Mouse (Mus musculus): ENCODE measurements around the gene Fam69b. TPM values are rescaled to one million over a fixed set of nuclear protein-coding genes. Genes with fewer than 3 reads are reported as not detected.
"Not testable (repeated sequence)": the region's sequence is repeated elsewhere in the genome, so short reads cannot be mapped to it uniquely, and the experiment has no call there.

Gene Fam69b
- total RNA-seq, 2 experiments from 2014 or later = 72.4 to 78.9 TPM

DNA sequence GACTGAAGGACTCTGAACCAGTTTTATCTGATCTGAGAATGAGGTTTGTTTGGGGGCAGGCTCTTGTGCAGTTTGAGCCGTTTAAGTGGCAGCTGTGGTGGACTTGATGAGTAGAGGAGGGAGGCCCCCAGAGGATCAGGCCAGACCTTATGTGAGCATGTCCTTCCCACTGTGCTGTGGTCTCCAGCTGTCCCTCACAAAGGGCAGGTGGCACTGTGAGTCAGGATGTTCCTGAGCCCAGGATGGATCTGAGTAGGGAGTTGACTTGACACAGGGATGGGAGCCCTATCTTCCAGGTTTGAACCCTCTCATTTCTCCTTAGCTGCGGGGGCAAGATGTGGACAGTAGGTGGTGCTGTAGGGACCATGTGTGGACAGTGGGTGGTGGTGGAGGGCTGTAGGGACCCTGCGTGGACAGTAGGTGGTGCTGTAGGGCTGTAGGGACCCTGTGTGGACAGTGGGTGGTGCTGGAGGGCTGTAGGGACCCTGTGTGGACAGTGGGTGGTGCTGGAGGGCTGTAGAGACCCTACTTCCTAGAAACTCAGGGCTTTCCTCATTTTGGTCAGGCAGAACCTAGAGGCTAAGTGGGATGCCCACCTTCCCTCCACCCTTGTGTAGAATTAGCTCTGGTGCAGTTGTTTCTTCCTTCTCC, 18.5 kb downstream of the Fam69b start:
- peak in 1 of 2 experiments; percentile 62 for DNase-seq (ENCODE audit: extremely low spot score in 1 of 2, low spot score in 2 of 2)
- intact Hi-C loops (cut with DNase I) = loop anchor here (5.0 kb wide), 2 partner anchors 391 to 591 kb away; no protein-coding TSS in a partner anchor
- peak; percentile 79 for TF ChIP-seq CTCF (IDR thresholded peaks at IDR 0.05)
- no peak overlapping the region for H3K4me3 ChIP-seq
- no peak overlapping the region for H3K27ac ChIP-seq

DNA sequence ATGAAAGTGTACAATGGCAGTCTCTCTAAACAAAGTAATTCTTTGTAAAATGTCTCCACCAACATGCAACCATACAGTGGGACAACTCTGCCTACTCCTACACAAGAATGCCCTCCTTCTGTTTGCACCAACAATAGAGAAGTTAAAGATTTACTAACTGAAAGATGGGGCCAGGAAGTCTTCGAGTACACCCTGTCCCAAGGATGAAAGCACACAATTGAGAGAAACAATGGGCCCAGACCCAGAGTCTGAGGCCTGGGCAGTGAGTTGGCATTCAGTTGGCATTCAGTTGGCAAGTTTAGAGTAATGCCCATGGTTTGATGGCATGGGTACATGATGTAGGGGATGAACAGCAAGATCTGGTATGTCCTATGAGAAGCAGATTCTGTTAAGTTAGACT, 26.4 kb downstream of the Fam69b start:
- intact Hi-C loops (cut with DNase I) = no loop called here
- Histone ChIP-seq H3K27ac (no peak overlapping the region), H3K4me3 (no peak overlapping the region)
- TF ChIP-seq CTCF (IDR thresholded peaks at IDR 0.05) = no peak
- no peak for DNase-seq (ENCODE audit: extremely low spot score in 1 of 2, low spot score in 2 of 2)

DNA sequence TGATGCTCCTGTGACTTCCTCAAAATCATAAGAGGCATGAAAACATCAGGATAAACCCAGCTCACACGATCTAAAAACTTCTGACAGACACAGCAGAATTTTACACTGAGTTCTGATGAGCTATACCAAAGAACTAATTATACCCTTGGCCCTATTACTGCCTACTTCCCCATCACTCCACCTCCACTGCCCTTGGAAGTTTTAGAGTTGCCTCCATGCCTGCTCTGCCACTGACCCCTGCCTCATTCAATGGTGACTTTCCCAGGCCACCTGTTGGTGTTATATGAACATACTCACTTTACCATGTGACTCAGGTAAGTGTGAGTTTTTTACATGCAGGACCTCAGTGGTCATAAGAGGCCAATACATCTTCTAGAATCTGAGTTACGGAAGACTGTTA, 29.2 kb downstream of the Fam69b start:
- H3K27ac ChIP-seq = no peak overlapping the region
- no peak for DNase-seq (ENCODE audit: extremely low spot score in 1 of 2, low spot score in 2 of 2)
- intact Hi-C loops (cut with DNase I) = no loop called here
- no peak overlapping the region for H3K4me3 ChIP-seq
- no peak for TF ChIP-seq CTCF (IDR thresholded peaks at IDR 0.05)

DNA sequence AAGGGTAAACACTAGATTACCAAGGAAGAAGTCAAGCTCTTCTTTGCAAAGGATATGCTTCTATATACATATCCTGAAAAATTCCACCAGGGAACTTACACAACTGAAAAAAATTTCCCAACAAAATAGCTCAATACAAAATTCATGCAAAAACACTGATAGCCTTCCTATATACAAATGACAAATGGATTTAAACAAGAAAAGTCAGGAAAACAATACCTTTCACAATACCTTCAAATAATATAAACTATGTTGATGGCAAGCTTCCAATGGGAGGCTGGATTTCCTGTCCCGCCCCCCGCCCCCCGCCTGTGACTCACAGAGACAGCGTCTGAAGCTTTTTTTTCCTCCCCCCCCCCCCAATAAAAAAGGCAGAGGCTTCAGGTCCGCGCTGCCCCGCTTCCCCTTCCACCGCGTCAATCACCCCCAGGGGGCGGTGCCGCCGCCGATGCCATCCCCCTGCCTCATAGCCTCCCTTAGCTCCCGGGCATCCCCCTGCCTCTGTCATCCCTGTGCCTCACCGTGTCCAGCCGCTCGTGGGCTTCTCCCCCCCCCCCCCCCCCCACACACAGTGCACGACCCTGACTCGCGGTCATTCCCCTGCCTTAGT, 33.0 kb downstream of the Fam69b start:
- intact Hi-C loops (cut with DNase I) = no loop called here
- no peak overlapping the region for H3K4me3 ChIP-seq
- no peak for DNase-seq (ENCODE audit: extremely low spot score in 1 of 2, low spot score in 2 of 2)
- no peak for TF ChIP-seq CTCF (IDR thresholded peaks at IDR 0.05)
- H3K27ac ChIP-seq = no peak overlapping the region

DNA sequence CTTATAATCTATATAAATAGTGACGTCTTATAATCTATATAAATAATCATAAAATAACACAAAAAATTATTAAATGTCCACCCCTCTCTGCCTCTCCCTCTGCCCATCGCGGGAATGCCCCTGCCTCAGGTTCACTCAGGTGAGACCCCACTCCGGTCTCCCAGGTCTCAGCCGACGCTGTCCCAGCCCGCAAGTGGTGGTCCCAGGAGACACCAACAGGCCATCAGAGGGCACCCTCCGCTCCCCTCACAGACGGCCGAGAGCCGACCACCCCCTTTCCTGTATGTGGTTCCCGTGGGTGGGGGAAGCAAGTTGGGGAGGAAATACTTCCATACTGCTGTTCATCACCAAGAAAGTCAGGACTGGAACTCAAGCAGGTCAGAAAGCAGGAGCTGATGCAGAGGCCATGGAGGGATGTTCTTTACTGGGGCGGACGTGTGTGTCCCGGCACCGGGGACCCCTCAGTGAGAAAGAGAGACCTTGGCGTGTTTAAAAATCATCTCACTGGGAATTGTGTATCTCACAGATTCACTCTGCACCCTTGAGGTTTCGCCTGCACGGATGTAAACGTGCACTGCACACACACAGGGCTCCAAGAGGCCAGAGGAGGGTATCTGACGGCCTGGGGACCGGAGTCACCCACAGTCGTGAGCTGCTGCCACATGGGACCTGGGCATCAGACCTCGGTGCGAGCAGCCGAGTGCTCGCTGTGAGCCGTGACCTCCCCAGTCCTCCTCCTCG, 33.7 kb downstream of the Fam69b start:
- no peak for DNase-seq (ENCODE audit: extremely low spot score in 1 of 2, low spot score in 2 of 2)
- intact Hi-C loops (cut with DNase I) = no loop called here
- H3K27ac ChIP-seq = no peak overlapping the region
- no peak overlapping the region for H3K4me3 ChIP-seq
- no peak for TF ChIP-seq CTCF (IDR thresholded peaks at IDR 0.05)

DNA sequence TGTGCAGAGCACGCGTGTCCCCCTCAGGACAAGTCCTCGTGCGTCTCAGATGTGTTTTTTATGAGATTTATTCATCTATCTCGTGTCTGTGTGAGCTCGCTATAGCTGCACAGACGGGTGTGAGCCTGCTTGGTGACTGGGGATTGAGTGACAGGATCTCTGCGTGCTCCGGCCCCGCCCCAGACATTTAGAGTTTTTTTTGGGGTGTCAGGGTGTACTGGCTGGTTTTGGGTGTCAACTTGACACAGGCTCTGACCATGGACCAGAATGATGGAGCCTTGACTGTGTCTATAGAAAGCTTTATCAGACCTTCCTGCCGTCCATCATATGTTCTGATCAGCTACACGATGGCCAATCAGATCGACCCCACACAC, 34.2 kb downstream of the Fam69b start:
- intact Hi-C loops (cut with DNase I) = no loop called here
- no peak for TF ChIP-seq CTCF (IDR thresholded peaks at IDR 0.05)
- no peak overlapping the region for H3K27ac ChIP-seq
- DNase-seq (ENCODE audit: extremely low spot score in 1 of 2, low spot score in 2 of 2) = no peak
- H3K4me3 ChIP-seq = no peak overlapping the region

DNA sequence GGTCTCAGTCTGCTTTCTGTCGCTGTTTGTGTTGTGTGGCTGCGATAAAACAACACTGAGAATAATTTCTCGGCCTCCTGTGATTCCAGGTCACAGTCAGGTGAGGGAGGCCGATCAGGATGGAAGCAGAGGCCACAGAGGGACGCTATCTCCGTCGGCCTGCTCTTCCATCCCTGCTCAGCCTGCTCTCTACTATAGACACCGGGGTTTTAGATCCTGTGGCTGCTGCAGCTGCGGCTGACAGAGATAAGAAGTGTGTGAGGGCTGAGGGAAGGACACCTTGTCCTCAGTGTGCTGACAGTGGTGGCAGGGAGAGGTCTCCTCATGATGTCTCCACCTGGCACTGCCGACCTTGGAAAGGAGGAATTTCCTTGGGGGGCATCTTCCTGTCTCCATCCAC, 34.9 kb downstream of the Fam69b start:
- TF ChIP-seq CTCF (IDR thresholded peaks at IDR 0.05) = no peak
- no peak overlapping the region for H3K27ac ChIP-seq
- intact Hi-C loops (cut with DNase I) = no loop called here
- H3K4me3 ChIP-seq = no peak overlapping the region
- no peak for DNase-seq (ENCODE audit: extremely low spot score in 1 of 2, low spot score in 2 of 2)

DNA sequence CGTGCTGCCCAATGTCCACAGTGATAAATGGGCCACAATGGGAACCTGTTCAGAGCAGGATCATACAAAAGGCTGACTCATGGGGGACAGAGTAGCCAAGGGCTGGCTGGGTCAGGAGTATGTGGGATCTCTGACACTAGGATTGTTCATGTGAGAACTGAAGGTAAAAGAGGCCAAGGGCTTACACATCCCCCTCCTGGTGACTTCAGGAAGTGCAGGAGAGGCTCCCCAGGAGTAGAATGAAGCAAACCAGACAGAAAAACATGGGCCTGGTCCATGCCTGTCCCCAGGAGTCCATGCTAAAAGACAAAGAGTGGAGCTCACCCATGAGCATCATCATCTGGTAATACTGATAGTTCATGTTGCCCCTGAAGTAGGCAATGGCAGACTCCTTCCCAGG, 35.3 kb downstream of the Fam69b start:
- intact Hi-C loops (cut with DNase I); H3K4me3 ChIP-seq; H3K27ac ChIP-seq: not testable (repeated sequence)
- DNase-seq (ENCODE audit: extremely low spot score in 1 of 2, low spot score in 2 of 2) = peak in 1 of 2 experiments; percentile 21
- peak; percentile 59 for TF ChIP-seq CTCF (IDR thresholded peaks at IDR 0.05)

DNA sequence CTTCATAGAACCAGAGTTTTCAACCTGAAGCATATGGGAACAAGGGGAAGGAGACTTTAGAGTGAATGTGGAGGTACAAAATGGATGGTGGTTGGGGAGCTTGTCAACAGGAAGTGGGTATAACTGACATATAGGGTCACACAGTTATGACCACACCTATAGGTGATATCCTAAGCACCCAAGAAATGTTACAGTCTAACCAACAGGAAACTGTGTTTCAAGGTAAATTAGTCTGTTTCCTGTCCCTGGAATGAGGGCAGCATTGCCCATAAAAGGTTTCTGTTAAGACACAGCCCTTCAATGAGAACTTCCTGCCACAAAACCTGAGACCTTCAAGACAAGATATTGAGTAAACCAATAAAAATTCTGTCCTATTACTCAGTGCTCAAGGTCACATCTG, 40.5 kb downstream of the Fam69b start:
- TF ChIP-seq CTCF (IDR thresholded peaks at IDR 0.05) = no peak
- no peak overlapping the region for H3K4me3 ChIP-seq
- intact Hi-C loops (cut with DNase I) = no loop called here
- H3K27ac ChIP-seq = no peak overlapping the region
- DNase-seq (ENCODE audit: extremely low spot score in 1 of 2, low spot score in 2 of 2) = no peak

DNA sequence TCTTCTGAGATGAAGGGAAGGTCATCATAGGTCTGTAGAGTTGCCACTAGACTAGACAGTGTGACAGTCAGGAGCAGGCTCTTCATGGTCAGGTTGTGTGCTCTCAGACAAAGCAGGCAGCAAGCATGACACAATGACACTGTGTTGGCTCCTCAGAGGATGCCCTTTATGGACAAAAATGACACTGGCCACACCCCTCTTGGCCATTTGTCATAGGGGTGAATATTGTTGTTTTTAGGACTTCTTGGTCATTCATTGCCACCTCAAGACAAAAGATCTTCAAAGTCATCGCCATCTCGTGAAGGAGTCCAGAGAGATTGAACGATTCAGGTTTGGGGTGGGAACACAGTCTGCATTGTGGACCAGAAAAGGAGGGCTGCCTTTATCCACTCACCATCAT, 42.9 kb downstream of the Fam69b start, which contains the start of gene Lcn4:
Gene Lcn4 (minus strand): TSS at position 101 of the 400 bp plus-strand sequence.
- H3K4me3 ChIP-seq = no peak within 1 kb of the TSS
- no peak within 1 kb of the TSS for H3K27ac ChIP-seq
- no peak for DNase-seq (ENCODE audit: extremely low spot score in 1 of 2, low spot score in 2 of 2)
- no peak for TF ChIP-seq CTCF (IDR thresholded peaks at IDR 0.05)
- intact Hi-C loops (cut with DNase I) = loop anchor here (10.0 kb wide), 1 partner anchor 204 kb away; no protein-coding TSS in a partner anchor

Small RNAs within 50 kb of the gene (microRNA-seq; reads per million reads assigned to microRNA genes)
- gene Mir126a = 0.72 to 0.73 reads per million in 2 experiments
- gene Mir126b = 0 reads per million in 2 experiments

Other genes with a start within 250 kb of the Fam69b start
- 10 to 100 TPM; 74.2 to 78.2 TPM for gene Snapc4, start 247.8 kb upstream of the Fam69b start, total RNA-seq (2021)
- gene Entr1, start 239.1 kb upstream of the Fam69b start, total RNA-seq (2021) = 100 to 1,000 TPM; 152 to 164 TPM
- gene Pmpca, start 239.1 kb upstream of the Fam69b start, total RNA-seq (2021) = 10 to 100 TPM; 93.6 to 94.4 TPM
- 10 to 100 TPM; 28.1 to 28.2 TPM for gene Inpp5e, start 219.3 kb upstream of the Fam69b start, total RNA-seq (2021)
- 10 to 100 TPM; 50.6 to 50.9 TPM for gene Sec16a, start 183.2 kb upstream of the Fam69b start, total RNA-seq (2021)
- 10 to 100 TPM; 23.8 to 23.9 TPM for gene Notch1, start 111.8 kb upstream of the Fam69b start, total RNA-seq (2021)
- 10 to 100 TPM; 62.4 to 67.4 TPM for gene Egfl7, start 48.4 kb upstream of the Fam69b start, total RNA-seq (2021)
- gene Gm20532, start 41.8 kb upstream of the Fam69b start, total RNA-seq (2021) = not detected
- gene Agpat2, start 24.0 kb upstream of the Fam69b start, total RNA-seq (2021) = 1 to 10 TPM; 1.3 to 1.8 TPM
- not detected for gene Lcn4, start 42.8 kb downstream of the Fam69b start, total RNA-seq (2021)
- not detected for gene Abo, start 236.5 kb downstream of the Fam69b start, total RNA-seq (2021)

All from left cerebral cortex, adult 2 months (tissue).